19 mouse cellular contexts compared by ENCODE assay signal in the genomic region with DNA sequence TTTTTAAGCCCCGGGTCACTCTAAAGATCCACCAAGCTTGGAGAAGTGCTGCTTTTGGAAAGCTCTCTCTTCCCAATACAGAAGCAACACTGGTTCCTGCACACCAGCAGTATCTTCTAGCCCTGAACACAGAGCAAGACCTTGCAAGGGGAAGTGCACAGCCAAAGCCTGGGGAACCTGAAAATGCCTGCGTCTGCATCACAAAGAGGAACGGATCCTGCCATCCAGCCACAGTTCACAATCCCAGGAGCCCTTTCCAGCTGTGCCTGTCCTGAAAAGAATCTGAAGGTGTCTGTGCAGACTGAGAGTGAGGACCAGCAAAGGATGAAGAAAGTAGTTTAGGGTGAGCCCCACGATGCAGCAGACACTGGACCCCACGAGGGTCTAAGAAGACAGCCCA. TPM values are rescaled to one million over a fixed set of nuclear protein-coding genes. Genes with fewer than 3 reads are reported as not detected.
DNase-seq lines count a peak whose midpoint lies in the region; ATAC-seq and TF ChIP-seq lines count a peak whose summit lies in the region.
"Had no signal": no experiment of that assay in that cellular context is flagged by ENCODE, and none has a peak within 500 bp of the region (broad histone marks: within the 10 kb centered on the region; RNA-seq: fewer than 3 reads in every experiment).

No protein-coding gene starts in this region.

- no peak for TF ChIP-seq CTCF in hindbrain, postnatal 0 days (IDR thresholded peaks at IDR 0.05; ENCODE audit: low read depth)
- TF ChIP-seq CTCF in liver, postnatal 0 days (IDR thresholded peaks at IDR 0.05; ENCODE audit: low read depth), result no peak

- 0 out of 2 replicates have a peak, but pooled peaks cover 7% of the 10 kb centered on the region for H3K36me3 ChIP-seq in hindbrain, embryonic 10.5 days
- H3K36me3 ChIP-seq in hindbrain, postnatal 0 days (ENCODE audit: insufficient read depth, low read length), result no peaks in the 10 kb centered on the region
- H3K36me3 ChIP-seq in liver, embryonic 11.5 days (ENCODE audit: control insufficient read depth, insufficient read depth, low read length), result no peaks in the 10 kb centered on the region
- H3K36me3 ChIP-seq in liver, postnatal 0 days (replicated peaks; ENCODE audit: insufficient read depth, low read length), result no peaks in the 10 kb centered on the region

- 0 out of 2 replicates have a peak overlapping the region, but pooled peaks have one; percentile 16 for H3K27ac ChIP-seq in hindbrain, embryonic 10.5 days
- no peak overlapping the region for H3K27ac ChIP-seq in hindbrain, postnatal 0 days
- H3K27ac ChIP-seq in liver, embryonic 11.5 days (ENCODE audit: low read depth, low read length), result no peak overlapping the region
- H3K27ac ChIP-seq in liver, postnatal 0 days (ENCODE audit: low read depth), result no peak overlapping the region
- H3K27ac ChIP-seq: forebrain, embryonic 13.5 days; midbrain, embryonic 13.5 days; neural tube, embryonic 15.5 days had no signal

- H3K9ac ChIP-seq in hindbrain, postnatal 0 days (replicated peaks; ENCODE audit: low read length), result no peak overlapping the region
- no peak overlapping the region for H3K9ac ChIP-seq in liver, embryonic 11.5 days (ENCODE audit: low read depth, low read length)
- H3K9ac ChIP-seq in liver, postnatal 0 days (replicated peaks), result no peak overlapping the region
- H3K9ac ChIP-seq: forebrain, embryonic 13.5 days; midbrain, embryonic 13.5 days; neural tube, embryonic 15.5 days had no signal

- no peak for ATAC-seq in hindbrain, postnatal 0 days
- ATAC-seq in liver, embryonic 11.5 days (replicated peaks; ENCODE audit: low FRiP score), result no peak
- ATAC-seq in liver, postnatal 0 days, result no peak
- ATAC-seq: forebrain, embryonic 13.5 days; midbrain, embryonic 13.5 days had no signal

- H3K4me2 ChIP-seq in hindbrain, postnatal 0 days (ENCODE audit: low read depth, low read length), result no peak overlapping the region
- 0 out of 2 replicates have a peak overlapping the region, but pooled peaks have one; percentile 9 for H3K4me2 ChIP-seq in liver, embryonic 11.5 days
- peak overlapping the region; percentile 38 for H3K4me2 ChIP-seq in liver, postnatal 0 days (ENCODE audit: low read depth, low read length)
- H3K4me2 ChIP-seq: forebrain, embryonic 13.5 days; midbrain, embryonic 13.5 days; neural tube, embryonic 15.5 days had no signal

- no peak for DNase-seq in hindbrain, embryonic 10.5 days (ENCODE audit: low spot score)
- DNase-seq in hindbrain, postnatal 0 days (ENCODE audit: low spot score), result no peak
- no peak for DNase-seq in liver, embryonic 11.5 days (ENCODE audit: low spot score)
- DNase-seq in liver (no peak), ZHBTc4 (ENCODE audit: low read depth, low spot score) (peak; percentile 76)
- DNase-seq in liver, postnatal 0 days, result no peak
- no peak for DNase-seq in left cerebral cortex, adult 11 months (ENCODE audit: low spot score)
- no peak for DNase-seq in adrenal gland, adult 2 months
- DNase-seq: cerebellum, adult 11 months; cerebellum, postnatal 14 days; gastrocnemius, postnatal 25 days; heart, postnatal 4 days; left cerebral cortex, postnatal 4 days; lung, adult 18-20 months; lung, postnatal 4 days had no signal

- peaks cover 25% of the 10 kb centered on the region for H3K4me1 ChIP-seq in hindbrain, embryonic 10.5 days (replicated peaks)
- peaks cover 3% of the 10 kb centered on the region; the same call in 1 of the 2 replicates for H3K4me1 ChIP-seq in hindbrain, postnatal 0 days (ENCODE audit: insufficient read depth, low read length)
- peaks cover 6% of the 10 kb centered on the region; the same call in 1 of the 2 replicates for H3K4me1 ChIP-seq in liver, embryonic 11.5 days (replicated peaks; ENCODE audit: control insufficient read depth, insufficient read depth, low read length)
- peaks cover 13% of the 10 kb centered on the region for H3K4me1 ChIP-seq in liver, postnatal 0 days (ENCODE audit: insufficient read depth)

- no peak overlapping the region for H3K4me3 ChIP-seq in hindbrain, embryonic 10.5 days
- H3K4me3 ChIP-seq in hindbrain, postnatal 0 days (ENCODE audit: low read length), result no peak overlapping the region
- H3K4me3 ChIP-seq in liver, embryonic 11.5 days (ENCODE audit: low read depth, low read length), result no peak overlapping the region
- no peak overlapping the region for H3K4me3 ChIP-seq in liver, postnatal 0 days (ENCODE audit: low read depth, low read length)
- H3K4me3 ChIP-seq: forebrain, embryonic 13.5 days; midbrain, embryonic 13.5 days; myocyte; neural tube, embryonic 15.5 days had no signal

- TF ChIP-seq EP300 in liver, postnatal 0 days (IDR thresholded peaks at IDR 0.05; ENCODE audit: low read depth), result no peak

- no peaks in the 10 kb centered on the region for H3K9me3 ChIP-seq in hindbrain, embryonic 10.5 days
- no peaks in the 10 kb centered on the region for H3K9me3 ChIP-seq in hindbrain, postnatal 0 days (ENCODE audit: low read length)
- no peaks in the 10 kb centered on the region for H3K9me3 ChIP-seq in liver, embryonic 11.5 days (ENCODE audit: control insufficient read depth, low read length)
- no peaks in the 10 kb centered on the region for H3K9me3 ChIP-seq in liver, postnatal 0 days (ENCODE audit: low read length)
- H3K9me3 ChIP-seq: forebrain, embryonic 13.5 days; midbrain, embryonic 13.5 days; neural tube, embryonic 15.5 days had no signal

- no peaks in the 10 kb centered on the region for H3K27me3 ChIP-seq in hindbrain, embryonic 10.5 days (ENCODE audit: insufficient read depth, poor library complexity, severe bottlenecking)
- no peaks in the 10 kb centered on the region for H3K27me3 ChIP-seq in hindbrain, postnatal 0 days (ENCODE audit: insufficient read depth, low read length)
- H3K27me3 ChIP-seq in liver, embryonic 11.5 days (replicated peaks; ENCODE audit: control insufficient read depth, insufficient read depth, low read length), result no peaks in the 10 kb centered on the region
- no peaks in the 10 kb centered on the region for H3K27me3 ChIP-seq in liver, postnatal 0 days (ENCODE audit: insufficient read depth, low read length)
- H3K27me3 ChIP-seq: forebrain, embryonic 13.5 days; midbrain, embryonic 13.5 days; neural tube, embryonic 15.5 days had no signal

- 29% methylated on average over 5 of the region's 5 CpGs for WGBS in hindbrain, embryonic 10.5 days
- WGBS in hindbrain, postnatal 0 days, result 36% methylated on average over 5 of the region's 5 CpGs
- 41% methylated on average over 5 of the region's 5 CpGs for WGBS in liver, embryonic 11.5 days
- WGBS in liver, postnatal 0 days (ENCODE audit: insufficient replicate concordance), result 30% methylated on average over 5 of the region's 5 CpGs

RNA-seq across cellular contexts. Expression of gene 1700030J22Rik, which starts 3.7 kb away (rescaled TPM):
- polyA plus RNA-seq in hindbrain, embryonic 10.5 days (2016; fragmentation: Nextera tagmentation; extraction: Ambion mirVana), result 2.8 and 4.2 TPM in 2 replicates
- 5.2 and 7.0 TPM in 2 replicates for total RNA-seq in hindbrain, postnatal 0 days (2014; rRNA removed)
- 5.7 and 5.8 TPM in 2 replicates for polyA plus RNA-seq in hindbrain, postnatal 0 days (2015; fragmentation: Nextera tagmentation; extraction: Ambion mirVana)
- polyA plus RNA-seq in liver, embryonic 11.5 days (2014; fragmentation: Nextera tagmentation; extraction: Ambion mirVana), result 0.63 and 0.88 TPM in 2 replicates
- polyA plus RNA-seq in liver, postnatal 0 days (2015; fragmentation: Nextera tagmentation; extraction: Ambion mirVana), result 0.33 TPM in 2 replicates
- 1 to 10 TPM; 1.6 to 2.8 TPM for total RNA-seq in adrenal gland, adult 2 months (2021)
- 0.18 and 0.32 TPM in 2 replicates for polyA plus RNA-seq in adrenal gland, adult 2 months (2012; rRNA removed)

RNA-seq across cellular contexts. Expression of gene Gcsh, which starts 18.3 kb away (rescaled TPM):
- polyA plus RNA-seq in hindbrain, embryonic 10.5 days (2016; fragmentation: Nextera tagmentation; extraction: Ambion mirVana), result 153 and 181 TPM in 2 replicates
- total RNA-seq in hindbrain, postnatal 0 days (2014; rRNA removed), result 41.0 and 44.6 TPM in 2 replicates
- 128 and 131 TPM in 2 replicates for polyA plus RNA-seq in hindbrain, postnatal 0 days (2015; fragmentation: Nextera tagmentation; extraction: Ambion mirVana)
- polyA plus RNA-seq in liver, embryonic 11.5 days (2014; fragmentation: Nextera tagmentation; extraction: Ambion mirVana), result 147 and 149 TPM in 2 replicates
- 144 and 149 TPM in 2 replicates for polyA plus RNA-seq in liver, postnatal 0 days (2015; fragmentation: Nextera tagmentation; extraction: Ambion mirVana)
- 100 to 1,000 TPM; 113 to 195 TPM for total RNA-seq in adrenal gland, adult 2 months (2021)
- polyA plus RNA-seq in adrenal gland, adult 2 months (2012; rRNA removed), result 45.9 and 60.4 TPM in 2 replicates

RNA-seq across cellular contexts. Expression of gene Atmin, which starts 31.9 kb away (rescaled TPM):
- 13.8 and 16.0 TPM in 2 replicates for polyA plus RNA-seq in hindbrain, embryonic 10.5 days (2016; fragmentation: Nextera tagmentation; extraction: Ambion mirVana)
- 40.7 and 47.3 TPM in 2 replicates for total RNA-seq in hindbrain, postnatal 0 days (2014; rRNA removed)
- 18.3 and 20.8 TPM in 2 replicates for polyA plus RNA-seq in hindbrain, postnatal 0 days (2015; fragmentation: Nextera tagmentation; extraction: Ambion mirVana)
- polyA plus RNA-seq in liver, embryonic 11.5 days (2014; fragmentation: Nextera tagmentation; extraction: Ambion mirVana), result 13.1 and 13.3 TPM in 2 replicates
- 2.9 and 3.1 TPM in 2 replicates for polyA plus RNA-seq in liver, postnatal 0 days (2015; fragmentation: Nextera tagmentation; extraction: Ambion mirVana)
- 10 to 100 TPM; 23.6 to 23.7 TPM for total RNA-seq in adrenal gland, adult 2 months (2021)
- polyA plus RNA-seq in adrenal gland, adult 2 months (2012; rRNA removed), result 10.1 and 10.4 TPM in 2 replicates

RNA-seq across cellular contexts. Expression of gene Cenpn, which starts 53.5 kb away (rescaled TPM):
- polyA plus RNA-seq in hindbrain, embryonic 10.5 days (2016; fragmentation: Nextera tagmentation; extraction: Ambion mirVana), result 48.3 and 62.6 TPM in 2 replicates
- 4.3 and 4.7 TPM in 2 replicates for total RNA-seq in hindbrain, postnatal 0 days (2014; rRNA removed)
- polyA plus RNA-seq in hindbrain, postnatal 0 days (2015; fragmentation: Nextera tagmentation; extraction: Ambion mirVana), result 8.4 and 9.8 TPM in 2 replicates
- 53.9 and 56.9 TPM in 2 replicates for polyA plus RNA-seq in liver, embryonic 11.5 days (2014; fragmentation: Nextera tagmentation; extraction: Ambion mirVana)
- 10.6 and 11.8 TPM in 2 replicates for polyA plus RNA-seq in liver, postnatal 0 days (2015; fragmentation: Nextera tagmentation; extraction: Ambion mirVana)
- total RNA-seq in adrenal gland, adult 2 months (2021), result 1 to 10 TPM; 3.3 to 3.9 TPM
- polyA plus RNA-seq in adrenal gland, adult 2 months (2012; rRNA removed), result 1.7 and 2.6 TPM in 2 replicates

RNA-seq across cellular contexts. Expression of gene Cmc2, which starts 53.8 kb away (rescaled TPM):
- 79.5 and 79.7 TPM in 2 replicates for polyA plus RNA-seq in hindbrain, embryonic 10.5 days (2016; fragmentation: Nextera tagmentation; extraction: Ambion mirVana)
- total RNA-seq in hindbrain, postnatal 0 days (2014; rRNA removed), result 12.6 and 16.8 TPM in 2 replicates
- 36.3 TPM in 2 replicates for polyA plus RNA-seq in hindbrain, postnatal 0 days (2015; fragmentation: Nextera tagmentation; extraction: Ambion mirVana)
- 94.4 and 101 TPM in 2 replicates for polyA plus RNA-seq in liver, embryonic 11.5 days (2014; fragmentation: Nextera tagmentation; extraction: Ambion mirVana)
- polyA plus RNA-seq in liver, postnatal 0 days (2015; fragmentation: Nextera tagmentation; extraction: Ambion mirVana), result 47.3 and 51.9 TPM in 2 replicates
- total RNA-seq in adrenal gland, adult 2 months (2021), result 10 to 100 TPM; 55.5 to 72.8 TPM
- 6.9 and 7.6 TPM in 2 replicates for polyA plus RNA-seq in adrenal gland, adult 2 months (2012; rRNA removed)
